Mouse (Mus musculus) small intestine, adult 2 months (tissue): Measurements from ENCODE around the gene Clstn1. TPM values are rescaled to one million over a fixed set of nuclear protein-coding genes. Genes with fewer than 3 reads are reported as not detected.

ENCODE experiments used
- H3K27ac ChIP-seq: fragments of 200-500 bp; 2 replicates; pipeline ENCODE4 v1.5.1; 2012; ENCODE audit warnings: low read depth, low read length, control low read depth, inconsistent platforms; ENCODE audit not compliant: insufficient read depth
- H3K27me3 ChIP-seq: fragments of 200-500 bp; 2 replicates; pipeline ENCODE4 v1.6.1; 2012; ENCODE audit warnings: mild to moderate bottlenecking, moderate library complexity, low read length, inconsistent platforms; ENCODE audit not compliant: control insufficient read depth, insufficient read depth
- H3K36me3 ChIP-seq: fragments of 200-500 bp; 2 replicates; pipeline ENCODE4 v1.6.1; 2012; ENCODE audit warnings: mild to moderate bottlenecking, low read length, control low read depth, inconsistent platforms; ENCODE audit not compliant: control insufficient read depth, insufficient read depth
- H3K4me1 ChIP-seq: fragments of 200-500 bp; 2 replicates; pipeline ENCODE4 v1.6.1; 2012; ENCODE audit warnings: low read length, inconsistent platforms, mixed read lengths; ENCODE audit not compliant: control insufficient read depth, insufficient read depth, insufficient read length
- H3K4me3 ChIP-seq: fragments of 200-500 bp; 2 replicates; pipeline ENCODE4 v1.5.1; 2012; ENCODE audit warnings: low read depth, mild to moderate bottlenecking, control low read depth, inconsistent platforms, low read length, moderate library complexity
- CTCF ChIP-seq: fragments of 200-500 bp; IDR thresholded peaks from 2 replicates; pipeline ENCODE4 v1.5.1; 2012; ENCODE audit warnings: low read depth, mild to moderate bottlenecking, control low read depth, inconsistent platforms, low read length, moderate library complexity, mixed read lengths; ENCODE audit not compliant: insufficient replicate concordance, insufficient read length; ENCODE audit errors: extremely low read depth
- POLR2A ChIP-seq: fragments of 200-500 bp; IDR thresholded peaks from 2 replicates; pipeline ENCODE4 v1.6.1; 2012; ENCODE audit warnings: low read depth, mild to moderate bottlenecking, control low read depth, inconsistent platforms, low read length, moderate library complexity
- WGBS: fragments of 180-500 bp; shearing (Covaris S2); methylation state at CpG from one replicate; pipeline ENCODE4 v1.1.7; 2018; 5-methylcytosine and 5-hydroxymethylcytosine counted together
- polyA plus RNA-seq: library from polyadenylated mRNA; depleted of rRNA; stranded (reverse); fragments of >200 nt; gene quantifications from 2 replicates; pipeline ENCODE4 v1.2.3, GENCODE M21; 2012

Clstn1 gene
- polyA plus RNA-seq, 1 experiment: 76.4 TPM

GRCm38 (mm10) chr4:149576061-149576460, 10.2 kb upstream of the Clstn1 start:
- no peaks in the 10 kb centered on the region for H3K36me3 ChIP-seq
- no peaks in the 10 kb centered on the region for H3K27me3 ChIP-seq
- no peak overlapping the region for H3K4me3 ChIP-seq
- no peak for TF ChIP-seq POLR2A
- no peak for TF ChIP-seq CTCF
- WGBS: 88% methylated on average over 9 of the region's 9 CpGs
- peaks cover 11% of the 10 kb centered on the region for H3K4me1 ChIP-seq
- H3K27ac ChIP-seq: no peak overlapping the region

DNA sequence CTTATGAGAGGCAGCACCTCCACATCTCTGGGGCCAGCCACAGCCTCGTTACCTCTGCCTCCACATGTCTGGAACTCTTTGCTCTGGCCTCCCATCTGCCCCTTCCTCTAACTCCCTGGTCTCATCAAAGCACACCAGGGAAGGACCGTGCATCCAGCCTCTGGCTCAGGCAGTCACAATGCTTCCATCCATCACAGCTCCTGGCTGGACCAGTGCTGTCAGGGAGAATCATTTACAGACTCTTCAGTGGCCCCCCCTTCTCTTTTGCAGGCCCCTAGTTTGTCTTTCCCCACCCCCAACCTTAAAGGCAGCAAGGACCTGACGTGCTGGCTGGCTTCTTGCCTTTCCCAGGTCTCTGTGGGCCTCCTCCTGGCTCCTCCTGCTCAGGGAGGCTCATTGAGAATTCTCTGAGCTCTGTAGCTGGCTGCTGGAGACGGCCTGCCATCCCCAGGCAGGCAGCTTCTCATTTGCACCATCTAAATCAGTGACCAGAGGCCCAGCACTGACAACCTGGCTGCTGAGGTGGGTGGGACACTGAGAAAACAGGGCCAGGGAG, 9.2 kb upstream of the Clstn1 start:
- Histone ChIP-seq H3K4me3 (no peak overlapping the region), H3K36me3 (no peaks in the 10 kb centered on the region), H3K4me1 (peaks cover 4% of the 10 kb centered on the region), H3K27ac (no peak overlapping the region), H3K27me3 (no peaks in the 10 kb centered on the region)
- no peak for TF ChIP-seq POLR2A
- TF ChIP-seq CTCF: no peak
- WGBS: 71% methylated on average over 4 of the region's 4 CpGs

DNA sequence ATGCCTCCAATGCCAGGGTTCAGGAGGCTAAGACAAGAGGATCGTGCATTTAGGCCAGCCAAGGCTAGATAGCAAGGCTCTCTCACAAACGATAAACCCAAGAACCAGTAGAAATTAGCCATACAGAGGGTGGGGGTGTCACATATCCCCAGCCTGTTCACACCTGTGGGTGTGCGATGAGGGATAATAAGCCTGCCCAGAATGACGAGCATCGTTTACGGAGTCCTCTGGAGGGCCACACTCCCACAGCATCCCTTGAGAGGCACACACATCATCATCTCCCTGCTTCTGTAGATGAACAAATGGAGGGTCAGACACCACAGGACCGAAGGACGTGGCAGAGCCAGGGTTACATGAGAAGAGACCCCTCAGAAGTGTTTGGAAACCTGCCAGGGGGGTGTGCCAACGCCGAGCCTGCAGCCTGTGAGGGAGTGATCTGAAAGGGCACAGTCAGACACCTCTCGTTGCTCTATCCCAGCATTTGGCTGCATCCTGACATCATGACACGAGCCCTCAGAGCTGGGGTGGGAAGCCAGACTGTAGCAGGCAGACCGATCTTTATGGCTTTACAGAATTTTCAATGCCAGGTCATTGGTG, 8.1 kb upstream of the Clstn1 start:
- no peaks in the 10 kb centered on the region for H3K36me3 ChIP-seq
- no peaks in the 10 kb centered on the region for H3K27me3 ChIP-seq
- no peaks in the 10 kb centered on the region for H3K4me1 ChIP-seq
- no peak overlapping the region for H3K4me3 ChIP-seq
- TF ChIP-seq POLR2A: no peak
- no peak for TF ChIP-seq CTCF
- H3K27ac ChIP-seq: no peak overlapping the region
- WGBS: 77% methylated on average over 13 of the region's 13 CpGs

DNA sequence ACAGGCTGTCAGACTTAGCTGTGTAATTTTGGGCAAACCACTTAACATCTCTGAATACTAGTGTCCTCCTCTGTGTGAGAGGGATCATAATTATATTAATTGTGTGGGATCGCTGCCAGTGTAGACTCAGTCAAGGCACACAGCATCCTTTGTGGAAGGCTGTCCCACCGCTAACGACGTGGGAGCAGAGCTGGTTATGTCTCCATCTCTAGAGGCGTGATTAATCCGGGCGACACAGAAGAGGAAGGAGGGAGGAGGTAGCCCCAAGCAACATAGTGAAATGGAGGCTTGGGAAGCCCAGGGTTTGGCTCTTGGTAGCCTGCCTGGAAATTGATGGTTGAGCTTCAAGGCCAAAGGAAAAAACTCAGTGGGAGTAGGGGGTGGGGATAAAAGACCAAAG, 7.4 kb upstream of the Clstn1 start:
- no peak for TF ChIP-seq POLR2A
- no peak for TF ChIP-seq CTCF
- H3K4me3 ChIP-seq: no peak overlapping the region
- no peaks in the 10 kb centered on the region for H3K4me1 ChIP-seq
- no peaks in the 10 kb centered on the region for H3K36me3 ChIP-seq
- H3K27ac ChIP-seq: no peak overlapping the region
- WGBS: 66% methylated on average over 7 of the region's 7 CpGs
- no peaks in the 10 kb centered on the region for H3K27me3 ChIP-seq

DNA sequence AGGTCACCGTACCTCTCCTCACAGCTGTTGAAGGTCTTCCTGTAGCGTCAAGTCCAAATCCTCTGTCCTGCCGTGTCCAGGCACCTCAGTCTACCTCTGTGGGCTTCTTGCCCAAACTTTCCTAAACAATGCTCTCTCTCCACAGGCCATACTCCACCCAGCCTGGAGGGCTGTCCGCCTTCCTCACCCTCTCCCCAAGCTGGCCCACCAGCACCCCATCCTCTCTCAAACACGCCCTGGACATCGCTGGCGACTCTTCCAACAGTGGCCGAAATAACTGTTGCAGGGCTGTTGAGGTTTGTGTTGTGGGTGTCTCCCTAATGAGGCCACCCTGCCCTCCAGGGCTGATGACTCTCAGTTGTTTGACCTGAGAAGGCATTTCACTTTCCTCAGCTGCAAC, 1.0 kb upstream of the Clstn1 start:
- TF ChIP-seq CTCF (no peak), POLR2A (no peak)
- Histone ChIP-seq H3K4me1 (peaks cover 14% of the 10 kb centered on the region), H3K27ac (no peak overlapping the region), H3K36me3 (no peaks in the 10 kb centered on the region), H3K4me3 (no peak overlapping the region), H3K27me3 (no peaks in the 10 kb centered on the region)
- 54% methylated on average over 8 of the region's 8 CpGs for WGBS

GRCm38 (mm10) chr4:149586783-149587595, 721 bp downstream of the Clstn1 start:
- no peak overlapping the region for H3K27ac ChIP-seq
- TF ChIP-seq POLR2A: 0 out of 2 replicates have a peak, but pooled peaks have one; percentile 7
- TF ChIP-seq CTCF: no peak
- WGBS: under 1% methylated on average over 72 of the region's 72 CpGs

GRCm38 (mm10) chr4:149587596-149588168, 1.4 kb downstream of the Clstn1 start:
- peak overlapping the region; percentile 91 for H3K4me3 ChIP-seq
- no peak for TF ChIP-seq POLR2A
- no peak for TF ChIP-seq CTCF
- no peaks in the 10 kb centered on the region for H3K36me3 ChIP-seq
- no peak overlapping the region for H3K27ac ChIP-seq
- H3K4me1 ChIP-seq: peaks cover 14% of the 10 kb centered on the region
- 44% methylated on average over 24 of the region's 24 CpGs for WGBS
- H3K27me3 ChIP-seq: no peaks in the 10 kb centered on the region

More at GRCm38 (mm10) chr4:149586783-149587595, 721 bp downstream of the Clstn1 start:
- Histone ChIP-seq H3K4me3 (peak overlapping the region; percentile 91), H3K27me3 (no peaks in the 10 kb centered on the region), H3K4me1 (peaks cover 14% of the 10 kb centered on the region), H3K36me3 (no peaks in the 10 kb centered on the region)
